Mouse (Mus musculus): ENCODE results near the gene Kcnip1. TPM values are rescaled to one million over a fixed set of nuclear protein-coding genes. Genes with fewer than 3 reads are reported as not detected.

Kcnip1 gene
- polyA plus RNA-seq, 1 experiment: 0.12 TPM

GRCm38 (mm10) chr11:33860905-33861582 lies 131.9 kb downstream of the Kcnip1 start:
- TF ChIP-seq POLR2A (IDR thresholded peaks at IDR 0.05; ENCODE audit: control insufficient read depth, extremely low read depth, insufficient read depth, low read length, poor library complexity) (no peak), CTCF (IDR thresholded peaks at IDR 0.05; ENCODE audit: borderline replicate concordance, control insufficient read depth, extremely low read depth, insufficient read depth, low read length, poor library complexity) (no peak)
- WGBS: 87% methylated on average over 4 of the region's 4 CpGs
- H3K27ac ChIP-seq (ENCODE audit: control insufficient read depth, insufficient read depth, low read length): no peak overlapping the region
- no peak for DNase-seq
- H3K36me3 ChIP-seq (ENCODE audit: control insufficient read depth, insufficient read depth, low read length): no peaks in the 10 kb centered on the region
- no peaks in the 10 kb centered on the region for H3K27me3 ChIP-seq (ENCODE audit: control insufficient read depth, insufficient read depth, low read length)
- no peak overlapping the region for H3K4me3 ChIP-seq (ENCODE audit: control insufficient read depth, insufficient read depth, low read length)
- no peaks in the 10 kb centered on the region for H3K4me1 ChIP-seq (replicated peaks; ENCODE audit: control insufficient read depth, insufficient read depth, low read length)

GRCm38 (mm10) chr11:33849614-33850013 lies 143.3 kb downstream of the Kcnip1 start:
- no peak overlapping the region for H3K4me3 ChIP-seq (ENCODE audit: control insufficient read depth, insufficient read depth, low read length)
- WGBS: 76% methylated on average over 11 of the region's 11 CpGs
- H3K27ac ChIP-seq (ENCODE audit: control insufficient read depth, insufficient read depth, low read length): no peak overlapping the region
- no peaks in the 10 kb centered on the region for H3K27me3 ChIP-seq (ENCODE audit: control insufficient read depth, insufficient read depth, low read length)
- TF ChIP-seq CTCF (IDR thresholded peaks at IDR 0.05; ENCODE audit: borderline replicate concordance, control insufficient read depth, extremely low read depth, insufficient read depth, low read length, poor library complexity): no peak
- no peak for TF ChIP-seq POLR2A (IDR thresholded peaks at IDR 0.05; ENCODE audit: control insufficient read depth, extremely low read depth, insufficient read depth, low read length, poor library complexity)
- DNase-seq: no peak
- H3K4me1 ChIP-seq (replicated peaks; ENCODE audit: control insufficient read depth, insufficient read depth, low read length): no peaks in the 10 kb centered on the region
- no peaks in the 10 kb centered on the region for H3K36me3 ChIP-seq (ENCODE audit: control insufficient read depth, insufficient read depth, low read length)

GRCm38 (mm10) chr11:33848685-33849084 lies 144.3 kb downstream of the Kcnip1 start:
- Histone ChIP-seq H3K27ac (ENCODE audit: control insufficient read depth, insufficient read depth, low read length) (no peak overlapping the region), H3K27me3 (ENCODE audit: control insufficient read depth, insufficient read depth, low read length) (no peaks in the 10 kb centered on the region), H3K36me3 (ENCODE audit: control insufficient read depth, insufficient read depth, low read length) (no peaks in the 10 kb centered on the region), H3K4me3 (ENCODE audit: control insufficient read depth, insufficient read depth, low read length) (no peak overlapping the region), H3K4me1 (replicated peaks; ENCODE audit: control insufficient read depth, insufficient read depth, low read length) (no peaks in the 10 kb centered on the region)
- TF ChIP-seq CTCF (IDR thresholded peaks at IDR 0.05; ENCODE audit: borderline replicate concordance, control insufficient read depth, extremely low read depth, insufficient read depth, low read length, poor library complexity): no peak
- WGBS: 58% methylated on average over 3 of the region's 3 CpGs
- DNase-seq: no peak

GRCm38 (mm10) chr11:33845931-33846330 lies 147.0 kb downstream of the Kcnip1 start:
- Histone ChIP-seq H3K4me1 (replicated peaks; ENCODE audit: control insufficient read depth, insufficient read depth, low read length) (no peaks in the 10 kb centered on the region), H3K27ac (ENCODE audit: control insufficient read depth, insufficient read depth, low read length) (no peak overlapping the region), H3K4me3 (ENCODE audit: control insufficient read depth, insufficient read depth, low read length) (no peak overlapping the region), H3K36me3 (ENCODE audit: control insufficient read depth, insufficient read depth, low read length) (no peaks in the 10 kb centered on the region), H3K27me3 (ENCODE audit: control insufficient read depth, insufficient read depth, low read length) (peaks cover 2% of the 10 kb centered on the region; the same call in 1 of the 2 replicates)
- DNase-seq: no peak
- 63% methylated on average over 5 of the region's 5 CpGs for WGBS
- TF ChIP-seq POLR2A (IDR thresholded peaks at IDR 0.05; ENCODE audit: control insufficient read depth, extremely low read depth, insufficient read depth, low read length, poor library complexity) (no peak), CTCF (IDR thresholded peaks at IDR 0.05; ENCODE audit: borderline replicate concordance, control insufficient read depth, extremely low read depth, insufficient read depth, low read length, poor library complexity) (no peak)

GRCm38 (mm10) chr11:33843294-33843864 lies 149.6 kb downstream of the Kcnip1 start:
- WGBS: 4% methylated on average over 52 of the region's 52 CpGs
- Histone ChIP-seq H3K36me3 (ENCODE audit: control insufficient read depth, insufficient read depth, low read length) (no peaks in the 10 kb centered on the region), H3K27me3 (ENCODE audit: control insufficient read depth, insufficient read depth, low read length) (peaks cover 2% of the 10 kb centered on the region; the same call in 1 of the 2 replicates), H3K4me3 (ENCODE audit: control insufficient read depth, insufficient read depth, low read length) (no peak overlapping the region), H3K4me1 (replicated peaks; ENCODE audit: control insufficient read depth, insufficient read depth, low read length) (no peaks in the 10 kb centered on the region), H3K27ac (ENCODE audit: control insufficient read depth, insufficient read depth, low read length) (no peak overlapping the region)
- DNase-seq: no peak
- TF ChIP-seq CTCF (IDR thresholded peaks at IDR 0.05; ENCODE audit: borderline replicate concordance, control insufficient read depth, extremely low read depth, insufficient read depth, low read length, poor library complexity) (no peak), POLR2A (IDR thresholded peaks at IDR 0.05; ENCODE audit: control insufficient read depth, extremely low read depth, insufficient read depth, low read length, poor library complexity) (no peak)

GRCm38 (mm10) chr11:33839049-33839448 lies 153.9 kb downstream of the Kcnip1 start:
- no peak for DNase-seq
- TF ChIP-seq POLR2A (IDR thresholded peaks at IDR 0.05; ENCODE audit: control insufficient read depth, extremely low read depth, insufficient read depth, low read length, poor library complexity): no peak
- no peak for TF ChIP-seq CTCF (IDR thresholded peaks at IDR 0.05; ENCODE audit: borderline replicate concordance, control insufficient read depth, extremely low read depth, insufficient read depth, low read length, poor library complexity)
- 97% methylated on average over 3 of the region's 3 CpGs for WGBS

More at GRCm38 (mm10) chr11:33839049-33839448, 153.9 kb downstream of the Kcnip1 start:
- no peaks in the 10 kb centered on the region for H3K4me1 ChIP-seq (replicated peaks; ENCODE audit: control insufficient read depth, insufficient read depth, low read length)
- no peaks in the 10 kb centered on the region for H3K36me3 ChIP-seq (ENCODE audit: control insufficient read depth, insufficient read depth, low read length)
- peaks cover 2% of the 10 kb centered on the region; the same call in 1 of the 2 replicates for H3K27me3 ChIP-seq (ENCODE audit: control insufficient read depth, insufficient read depth, low read length)
- no peak overlapping the region for H3K4me3 ChIP-seq (ENCODE audit: control insufficient read depth, insufficient read depth, low read length)
- H3K27ac ChIP-seq (ENCODE audit: control insufficient read depth, insufficient read depth, low read length): no peak overlapping the region
